Mouse (Mus musculus) G1E (cell line): ENCODE data around the gene Rpl39l.
"Not testable (repeated sequence)": the region's sequence is repeated elsewhere in the genome, so short reads cannot be mapped to it uniquely, and the experiment has no call there.

Source experiments
- CTCF ChIP-seq: IDR thresholded peaks from 2 replicates; pipeline ENCODE4 v1.5.1; 2012; ENCODE audit warnings: low read depth, low read length, inconsistent platforms, mixed read lengths
- GATA1 ChIP-seq: IDR thresholded peaks from 2 replicates; pipeline ENCODE4 v1.6.1; 2012; ENCODE audit warnings: borderline replicate concordance, low read length, inconsistent platforms, mixed read lengths

- TF ChIP-seq GATA1, CTCF: not testable (repeated sequence)
Measured at GRCm38 (mm10) chr16:10187461-10187860, 17.4 kb downstream of the Rpl39l start.
